Mouse (Mus musculus) kidney, embryonic 14.5 days (tissue): ENCODE data around the gene Crtam. TPM values are rescaled to one million over a fixed set of nuclear protein-coding genes. Genes with fewer than 3 reads are reported as not detected.

ENCODE experiments used
- ATAC-seq: fragments of 200-750 bp; cut with Nextera tagmentation; 2 replicates; pipeline ENCODE4 v1.8.0; 2017; ENCODE audit warnings: moderate number of reproducible peaks, mild to moderate bottlenecking, moderate TSS enrichment, moderate library complexity; ENCODE audit not compliant: low FRiP score, low TSS enrichment
- H3K27ac ChIP-seq: fragments of 300-500 bp; sonication (generic); 2 replicates; pipeline ENCODE4 v1.5.1; 2014; ENCODE audit warnings: low read depth, mild to moderate bottlenecking, low read length, moderate library complexity, mixed read lengths
- H3K27me3 ChIP-seq: fragments of 300-500 bp; sonication (generic); 2 replicates; pipeline ENCODE4 v1.6.1; 2014; ENCODE audit warnings: mild to moderate bottlenecking, low read length; ENCODE audit not compliant: control insufficient read depth, insufficient read depth
- H3K36me3 ChIP-seq: fragments of 300-500 bp; sonication (generic); 2 replicates; pipeline ENCODE4 v1.6.1; 2014; ENCODE audit warnings: low read length, mixed read lengths; ENCODE audit not compliant: control insufficient read depth, insufficient read depth
- H3K4me1 ChIP-seq: fragments of 300-500 bp; sonication (generic); 2 replicates; pipeline ENCODE4 v1.6.1; 2014; ENCODE audit warnings: low read length, mixed read lengths; ENCODE audit not compliant: control insufficient read depth, insufficient read depth
- H3K4me2 ChIP-seq: fragments of 300-500 bp; sonication (generic); replicated peaks from 2 replicates; pipeline ENCODE4 v1.6.1; 2014; ENCODE audit warnings: low read depth, mild to moderate bottlenecking, low read length
- H3K4me3 ChIP-seq: fragments of 300-500 bp; sonication (generic); 2 replicates; pipeline ENCODE4 v1.5.1; 2014; ENCODE audit warnings: mild to moderate bottlenecking, low read length
- H3K9ac ChIP-seq: fragments of 300-500 bp; sonication (generic); 2 replicates; pipeline ENCODE4 v1.6.1; 2014; ENCODE audit warnings: low read depth, mild to moderate bottlenecking, low read length, moderate library complexity
- H3K9me3 ChIP-seq: fragments of 300-500 bp; sonication (generic); 2 replicates; pipeline ENCODE4 v1.6.1; 2016; ENCODE audit warnings: low read length; ENCODE audit not compliant: control insufficient read depth
- WGBS: fragments of 180-500 bp; shearing (Covaris S2); extraction: QIAGEN DNeasy Blood & Tissue Kit; methylation state at CpG from one replicate; pipeline ENCODE4 v1.1.7; 2014; 5-methylcytosine and 5-hydroxymethylcytosine counted together
- polyA plus RNA-seq: library from polyadenylated mRNA; unstranded; fragments of >200 nt; fragmentation: Nextera tagmentation; extraction: Ambion mirVana; gene quantifications from 2 replicates; pipeline ENCODE4 v1.2.1, GENCODE M21; 2014

Gene Crtam
- polyA plus RNA-seq, 1 experiment from 2014 or later = 0.15 TPM

DNA sequence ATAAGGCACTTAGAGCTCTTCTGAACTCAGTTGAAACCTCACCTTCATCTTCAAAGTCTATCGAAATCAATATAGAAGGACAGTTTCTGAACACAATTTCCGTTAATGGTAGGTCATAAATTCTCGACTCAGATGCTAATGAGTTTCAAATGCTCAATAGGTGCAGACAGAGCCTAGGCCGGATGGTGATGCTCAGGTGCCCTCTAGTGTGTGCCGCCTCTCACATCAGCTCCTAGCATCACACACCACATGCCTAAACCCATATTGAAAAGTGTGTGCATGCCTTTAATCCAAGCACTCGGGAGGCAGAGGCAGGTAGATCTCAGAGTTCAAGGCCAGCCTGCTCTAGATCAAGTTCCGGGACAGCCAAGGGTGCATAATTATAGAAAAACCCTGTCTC, 67.0 kb downstream of the Crtam start:
- Histone ChIP-seq H3K9me3 (no peaks in the 10 kb centered on the region), H3K9ac (no peak overlapping the region), H3K4me1 (no peaks in the 10 kb centered on the region), H3K27me3 (no peaks in the 10 kb centered on the region), H3K27ac (no peak overlapping the region), H3K4me2 (no peak overlapping the region), H3K36me3 (no peaks in the 10 kb centered on the region), H3K4me3 (no peak overlapping the region)
- 52% methylated on average over 7 of the region's 7 CpGs for WGBS
- ATAC-seq = no peak

DNA sequence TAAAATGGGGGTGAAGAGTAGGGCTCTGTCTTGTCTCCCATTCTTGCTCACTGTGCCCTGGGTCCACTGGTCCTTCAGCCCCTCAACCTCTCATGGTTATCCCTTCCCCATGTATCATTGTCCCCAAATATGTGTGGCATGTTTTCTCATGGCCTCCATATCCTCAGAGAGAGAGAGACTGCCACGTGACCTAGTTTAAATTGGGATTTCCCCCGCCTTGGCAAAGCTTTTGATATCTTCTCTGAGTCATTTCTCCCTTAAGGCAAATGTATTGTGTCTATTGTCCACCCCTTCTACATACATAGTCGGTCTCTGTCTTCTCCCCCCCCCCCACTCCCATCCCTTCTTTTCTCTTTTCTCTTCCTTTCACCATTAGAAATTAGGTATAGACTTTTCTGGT, 71.1 kb downstream of the Crtam start:
- no peak overlapping the region for H3K4me2 ChIP-seq
- H3K9me3 ChIP-seq = no peaks in the 10 kb centered on the region
- no peaks in the 10 kb centered on the region for H3K27me3 ChIP-seq
- WGBS = 85% methylated on average over 3 of the region's 3 CpGs
- no peak overlapping the region for H3K4me3 ChIP-seq
- H3K4me1 ChIP-seq = no peaks in the 10 kb centered on the region
- H3K36me3 ChIP-seq = no peaks in the 10 kb centered on the region
- H3K9ac ChIP-seq = no peak overlapping the region
- no peak overlapping the region for H3K27ac ChIP-seq
- no peak for ATAC-seq

DNA sequence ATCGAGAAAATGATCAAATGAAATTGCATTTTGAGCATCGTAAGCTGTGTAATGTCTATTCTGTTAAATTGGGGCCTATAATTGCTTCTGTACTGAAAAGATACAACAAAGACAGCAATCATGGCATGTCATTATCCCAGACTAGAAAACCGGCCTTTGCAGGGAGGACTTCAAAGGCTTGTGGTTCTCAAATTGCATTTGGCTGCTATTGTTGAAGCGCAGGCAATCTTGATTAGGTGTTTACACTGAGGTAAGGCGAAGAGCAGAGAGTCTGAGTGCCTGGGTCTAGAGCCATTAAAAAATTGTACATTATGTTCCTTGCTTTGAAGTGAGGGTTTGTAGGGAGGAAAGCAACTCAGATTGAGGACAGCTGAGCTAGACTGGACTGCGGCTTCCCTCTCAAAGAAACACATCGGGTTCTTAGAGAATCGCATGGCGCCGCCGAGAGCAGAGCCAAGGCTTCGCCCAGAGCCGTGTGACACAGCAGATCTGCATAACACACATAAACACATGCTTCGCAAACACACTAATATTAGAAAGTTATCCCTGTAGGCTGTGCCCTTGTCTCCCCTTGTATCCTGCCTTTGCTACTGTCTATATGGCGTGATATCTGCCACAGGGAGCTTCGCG, 77.0 kb downstream of the Crtam start:
- WGBS = 61% methylated on average over 17 of the region's 17 CpGs

More for the DNA sequence above, 77.0 kb downstream of the Crtam start:
- H3K4me3 ChIP-seq = no peak overlapping the region
- H3K9ac ChIP-seq = no peak overlapping the region
- no peak overlapping the region for H3K27ac ChIP-seq
- H3K36me3 ChIP-seq = no peaks in the 10 kb centered on the region
- ATAC-seq = no peak
- H3K4me1 ChIP-seq = no peaks in the 10 kb centered on the region
- H3K27me3 ChIP-seq = no peaks in the 10 kb centered on the region
- H3K4me2 ChIP-seq = no peak overlapping the region
- H3K9me3 ChIP-seq = no peaks in the 10 kb centered on the region

Other genes starting within 250 kb of the Crtam start
- gene Hspa8, start 203.6 kb downstream of the Crtam start, polyA plus RNA-seq = 2,147 and 3,036 TPM in 2 replicates
- not detected in 2 replicates for gene Bsx, start 130.5 kb downstream of the Crtam start, polyA plus RNA-seq
- 0.34 and 0.60 TPM in 2 replicates for gene Jhy, start 40.5 kb downstream of the Crtam start, polyA plus RNA-seq
- gene Ubash3b, start 157.1 kb upstream of the Crtam start, polyA plus RNA-seq = 9.3 TPM in 2 replicates